Comparison of ENCODE assay signal across 9 mouse cellular contexts in genomic region chr7:140858746-140859145, GRCm38 (mm10). TPM values are rescaled to one million over a fixed set of nuclear protein-coding genes. Genes with fewer than 3 reads are reported as not detected.
DNase-seq lines count a peak whose midpoint lies in the region; ATAC-seq and TF ChIP-seq lines count a peak whose summit lies in the region.
"Had no signal": no experiment of that assay in that cellular context is flagged by ENCODE, and none has a peak within 500 bp of the region (broad histone marks: within the 10 kb centered on the region; RNA-seq: fewer than 3 reads in every experiment).

No protein-coding gene starts in this region.

- H3K36me3 ChIP-seq in lung, postnatal 0 days (ENCODE audit: insufficient read depth, low read length) = peaks cover 30% of the 10 kb centered on the region
- H3K36me3 ChIP-seq in liver, embryonic 13.5 days = peaks cover 64% of the 10 kb centered on the region
- peaks cover 50% of the 10 kb centered on the region for H3K36me3 ChIP-seq in stomach, embryonic 15.5 days

- WGBS in cerebellum, adult 2 months = 87% methylated on average over 8 of the region's 8 CpGs
- WGBS in lung, postnatal 0 days = 93% methylated on average over 8 of the region's 8 CpGs
- WGBS in lung, adult 2 months = 95% methylated on average over 8 of the region's 8 CpGs
- WGBS in liver, embryonic 13.5 days (ENCODE audit: insufficient replicate concordance) = 88% methylated on average over 8 of the region's 8 CpGs
- 93% methylated on average over 8 of the region's 8 CpGs for WGBS in stomach, embryonic 15.5 days

- ATAC-seq in lung, postnatal 0 days = no peak
- no peak for ATAC-seq in liver, embryonic 13.5 days (ENCODE audit: low read depth)
- no peak for ATAC-seq in stomach, embryonic 15.5 days (ENCODE audit: insufficient read depth, low FRiP score, low read depth)

- H3K9me3 ChIP-seq in lung, postnatal 0 days (ENCODE audit: low read length) = no peaks in the 10 kb centered on the region
- H3K9me3 ChIP-seq in liver, embryonic 13.5 days (replicated peaks) = no peaks in the 10 kb centered on the region
- no peaks in the 10 kb centered on the region for H3K9me3 ChIP-seq in stomach, embryonic 15.5 days

- H3K27ac ChIP-seq in cerebellum, adult 2 months (ENCODE audit: insufficient read depth, low read length) = no peak overlapping the region
- H3K27ac ChIP-seq in lung, postnatal 0 days (ENCODE audit: low read length) = no peak overlapping the region
- peak overlapping the region; percentile 99 for H3K27ac ChIP-seq in liver, embryonic 13.5 days
- H3K27ac ChIP-seq in stomach, embryonic 15.5 days = no peak overlapping the region

- DNase-seq in cerebellum, adult 2 months = no peak
- no peak for DNase-seq in cerebellum, adult 18-20 months
- DNase-seq in lung, postnatal 0 days (ENCODE audit: low spot score) = no peak
- DNase-seq in lung, adult 2 months = no peak
- no peak for DNase-seq in liver, embryonic 13.5 days
- DNase-seq in right cerebral cortex, postnatal 25 days = no peak
- DNase-seq in frontal cortex, postnatal 14 days (ENCODE audit: low spot score in 2 of 2) = no peak
- DNase-seq: layer of hippocampus, adult 9-11 months had no signal

- TF ChIP-seq CTCF in cerebellum, adult 2 months (IDR thresholded peaks at IDR 0.05; ENCODE audit: borderline replicate concordance, insufficient read depth, low read depth, low read length) = no peak
- TF ChIP-seq CTCF in lung, postnatal 0 days (IDR thresholded peaks at IDR 0.05) = no peak
- no peak for TF ChIP-seq CTCF in lung, adult 2 months (IDR thresholded peaks at IDR 0.05; ENCODE audit: insufficient read depth, low read length)

- no peaks in the 10 kb centered on the region for H3K27me3 ChIP-seq in cerebellum, adult 2 months (ENCODE audit: control insufficient read depth, insufficient read depth, low read length)
- H3K27me3 ChIP-seq in lung, postnatal 0 days (replicated peaks; ENCODE audit: insufficient read depth, low read length) = no peaks in the 10 kb centered on the region
- H3K27me3 ChIP-seq in liver, embryonic 13.5 days = no peaks in the 10 kb centered on the region
- H3K27me3 ChIP-seq in stomach, embryonic 15.5 days (replicated peaks) = no peaks in the 10 kb centered on the region

- no peak for TF ChIP-seq EP300 in lung, postnatal 0 days (IDR thresholded peaks at IDR 0.05)

- H3K4me1 ChIP-seq in cerebellum, adult 2 months (ENCODE audit: control insufficient read depth, insufficient read depth, low read length) = peaks cover 28% of the 10 kb centered on the region
- H3K4me1 ChIP-seq in lung, postnatal 0 days (ENCODE audit: insufficient read depth, low read depth, low read length) = peaks cover 21% of the 10 kb centered on the region
- peaks cover 14% of the 10 kb centered on the region for H3K4me1 ChIP-seq in lung, adult 2 months (ENCODE audit: control insufficient read depth, insufficient read depth, low read length)
- peaks cover 41% of the 10 kb centered on the region for H3K4me1 ChIP-seq in liver, embryonic 13.5 days (replicated peaks)
- peaks cover 27% of the 10 kb centered on the region for H3K4me1 ChIP-seq in stomach, embryonic 15.5 days

- H3K4me2 ChIP-seq in lung, postnatal 0 days (replicated peaks; ENCODE audit: low read depth, low read length) = peak overlapping the region; percentile 91
- peak overlapping the region; percentile 97 for H3K4me2 ChIP-seq in liver, embryonic 13.5 days
- peak overlapping the region; percentile 99 for H3K4me2 ChIP-seq in stomach, embryonic 15.5 days

- H3K4me3 ChIP-seq in cerebellum, adult 2 months (replicated peaks; ENCODE audit: insufficient read depth, low read depth, low read length) = peak overlapping the region; percentile 86
- H3K4me3 ChIP-seq in lung, postnatal 0 days (ENCODE audit: low read depth, low read length) = peak overlapping the region; percentile 76; the same call in 1 of the 2 replicates
- H3K4me3 ChIP-seq in lung, adult 2 months (replicated peaks; ENCODE audit: extremely low read depth, low read depth, low read length) = no peak overlapping the region
- H3K4me3 ChIP-seq in liver, embryonic 13.5 days (replicated peaks) = peak overlapping the region; percentile 89
- H3K4me3 ChIP-seq in stomach, embryonic 15.5 days (replicated peaks) = peak overlapping the region; percentile 67

- no peak for TF ChIP-seq POLR2A in cerebellum, adult 2 months (IDR thresholded peaks at IDR 0.05; ENCODE audit: borderline replicate concordance, insufficient read depth, low read length)
- TF ChIP-seq POLR2A in lung, adult 2 months (IDR thresholded peaks at IDR 0.05; ENCODE audit: borderline replicate concordance, extremely low read depth, low read depth, low read length) = no peak

- H3K9ac ChIP-seq in lung, postnatal 0 days (replicated peaks; ENCODE audit: low read depth) = peak overlapping the region; percentile 91
- H3K9ac ChIP-seq in liver, embryonic 13.5 days = peak overlapping the region; percentile 93
- no peak overlapping the region for H3K9ac ChIP-seq in stomach, embryonic 15.5 days

RNA-seq across cellular contexts. Expression of gene Bet1l, which starts 1.4 kb away (rescaled TPM):
- 30.8 TPM in 2 replicates for polyA plus RNA-seq in cerebellum, adult 2 months (2012; rRNA removed)
- polyA plus RNA-seq in lung, postnatal 0 days (2015; fragmentation: Nextera tagmentation; extraction: Ambion mirVana) = 69.1 and 81.7 TPM in 2 replicates
- 25.5 and 30.5 TPM in 2 replicates for polyA plus RNA-seq in lung, adult 2 months (2012; rRNA removed)
- polyA plus RNA-seq in liver, embryonic 13.5 days (2015; fragmentation: Nextera tagmentation; extraction: Ambion mirVana) = 17.1 and 20.1 TPM in 2 replicates
- 44.7 and 50.1 TPM in 2 replicates for polyA plus RNA-seq in stomach, embryonic 15.5 days (2015; fragmentation: Nextera tagmentation; extraction: Ambion mirVana)

RNA-seq across cellular contexts. Expression of gene Ric8a, which starts 2.0 kb away (rescaled TPM):
- polyA plus RNA-seq in cerebellum, adult 2 months (2012; rRNA removed) = 71.1 and 74.7 TPM in 2 replicates
- 63.6 and 68.0 TPM in 2 replicates for polyA plus RNA-seq in lung, postnatal 0 days (2015; fragmentation: Nextera tagmentation; extraction: Ambion mirVana)
- 112 and 138 TPM in 2 replicates for polyA plus RNA-seq in lung, adult 2 months (2012; rRNA removed)
- polyA plus RNA-seq in liver, embryonic 13.5 days (2015; fragmentation: Nextera tagmentation; extraction: Ambion mirVana) = 25.0 and 25.1 TPM in 2 replicates
- polyA plus RNA-seq in stomach, embryonic 15.5 days (2015; fragmentation: Nextera tagmentation; extraction: Ambion mirVana) = 58.0 and 62.8 TPM in 2 replicates

RNA-seq across cellular contexts. Expression of gene Gm45785, which starts 2.6 kb away (rescaled TPM):
- 0.15 and 0.25 TPM in 2 replicates for polyA plus RNA-seq in cerebellum, adult 2 months (2012; rRNA removed)
- polyA plus RNA-seq in lung, postnatal 0 days (2015; fragmentation: Nextera tagmentation; extraction: Ambion mirVana) = not detected in 2 replicates
- polyA plus RNA-seq in lung, adult 2 months (2012; rRNA removed) = 2.2 TPM in 1 of 2 replicates, not detected in the other
- not detected in 2 replicates for polyA plus RNA-seq in liver, embryonic 13.5 days (2015; fragmentation: Nextera tagmentation; extraction: Ambion mirVana)
- not detected in 2 replicates for polyA plus RNA-seq in stomach, embryonic 15.5 days (2015; fragmentation: Nextera tagmentation; extraction: Ambion mirVana)

RNA-seq across cellular contexts. Expression of gene Odf3, which starts 11.1 kb away (rescaled TPM):
- 0.13 TPM in 1 of 2 replicates, not detected in the other for polyA plus RNA-seq in cerebellum, adult 2 months (2012; rRNA removed)
- not detected in 2 replicates for polyA plus RNA-seq in lung, postnatal 0 days (2015; fragmentation: Nextera tagmentation; extraction: Ambion mirVana)
- 0.24 TPM in 1 of 2 replicates, not detected in the other for polyA plus RNA-seq in lung, adult 2 months (2012; rRNA removed)
- not detected in 2 replicates for polyA plus RNA-seq in liver, embryonic 13.5 days (2015; fragmentation: Nextera tagmentation; extraction: Ambion mirVana)
- polyA plus RNA-seq in stomach, embryonic 15.5 days (2015; fragmentation: Nextera tagmentation; extraction: Ambion mirVana) = 0.17 TPM in 1 of 2 replicates, not detected in the other

RNA-seq across cellular contexts. Expression of gene Scgb1c1, which starts 13.4 kb away (rescaled TPM):
- not detected in 2 replicates for polyA plus RNA-seq in cerebellum, adult 2 months (2012; rRNA removed)
- 25.9 and 27.0 TPM in 2 replicates for polyA plus RNA-seq in lung, postnatal 0 days (2015; fragmentation: Nextera tagmentation; extraction: Ambion mirVana)
- 45.0 and 76.2 TPM in 2 replicates for polyA plus RNA-seq in lung, adult 2 months (2012; rRNA removed)
- polyA plus RNA-seq in liver, embryonic 13.5 days (2015; fragmentation: Nextera tagmentation; extraction: Ambion mirVana) = not detected in 2 replicates
- not detected in 2 replicates for polyA plus RNA-seq in stomach, embryonic 15.5 days (2015; fragmentation: Nextera tagmentation; extraction: Ambion mirVana)
